Mouse (Mus musculus) neural tube, postnatal 0 days (tissue): ENCODE data around the gene A430033K04Rik. TPM values are rescaled to one million over a fixed set of nuclear protein-coding genes. Genes with fewer than 3 reads are reported as not detected.

ENCODE experiments used
- microRNA-seq: library from miRNA; unstranded; fragments of <30 nt; microRNA quantifications from one replicate; pipeline ENCODE4, GENCODE M21; 2016
- polyA plus RNA-seq: library from polyadenylated mRNA; unstranded; fragments of >200 nt; fragmentation: Nextera tagmentation; extraction: Ambion mirVana; gene quantifications from 2 replicates; pipeline ENCODE4 v1.2.1, GENCODE M21; 2015

A430033K04Rik gene
- 11.9 and 13.6 TPM in 2 replicates for polyA plus RNA-seq

DNA sequence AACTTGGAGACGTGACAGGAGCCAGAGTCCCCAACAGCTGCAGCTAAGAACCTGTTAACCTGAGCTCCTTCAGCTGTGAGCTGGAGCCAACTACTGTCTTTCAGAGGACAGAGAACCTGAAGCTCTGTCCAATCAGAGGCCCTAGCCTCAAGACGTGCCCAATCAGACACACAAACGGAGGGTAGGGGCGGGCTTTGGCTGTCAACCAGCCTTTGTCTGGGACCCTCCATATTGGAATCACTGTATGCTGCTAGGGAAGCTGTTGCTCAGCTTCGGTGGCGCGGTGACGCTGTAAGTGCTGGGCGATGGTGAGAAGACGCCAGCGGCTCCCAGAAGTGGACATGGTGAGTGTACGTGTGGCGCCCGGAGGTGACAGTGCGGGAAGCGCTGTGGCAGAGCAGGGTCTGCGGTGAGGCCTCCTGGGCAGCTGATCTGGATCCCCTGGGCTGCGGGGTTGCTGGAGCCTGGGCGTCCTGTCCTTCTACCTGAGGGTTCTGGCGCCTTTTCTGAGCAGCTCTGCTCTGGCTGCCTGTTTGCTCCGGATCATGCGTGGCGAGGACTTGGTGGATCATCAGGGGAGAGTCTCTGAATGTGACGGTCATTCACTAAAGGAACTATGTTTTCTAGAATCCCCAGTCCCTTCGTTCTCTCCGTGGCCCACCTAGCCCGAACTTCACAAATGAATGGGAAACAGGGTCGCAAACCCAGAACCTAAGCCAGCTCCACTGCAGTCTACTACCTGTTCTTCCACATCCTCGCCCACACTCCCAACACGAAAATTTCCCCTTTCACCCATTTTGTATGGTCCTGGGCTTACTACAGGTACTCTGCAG is at the start of gene A430033K04Rik:
TSS of gene A430033K04Rik (plus strand) at position 215 of the 833 bp plus-strand sequence.

DNA sequence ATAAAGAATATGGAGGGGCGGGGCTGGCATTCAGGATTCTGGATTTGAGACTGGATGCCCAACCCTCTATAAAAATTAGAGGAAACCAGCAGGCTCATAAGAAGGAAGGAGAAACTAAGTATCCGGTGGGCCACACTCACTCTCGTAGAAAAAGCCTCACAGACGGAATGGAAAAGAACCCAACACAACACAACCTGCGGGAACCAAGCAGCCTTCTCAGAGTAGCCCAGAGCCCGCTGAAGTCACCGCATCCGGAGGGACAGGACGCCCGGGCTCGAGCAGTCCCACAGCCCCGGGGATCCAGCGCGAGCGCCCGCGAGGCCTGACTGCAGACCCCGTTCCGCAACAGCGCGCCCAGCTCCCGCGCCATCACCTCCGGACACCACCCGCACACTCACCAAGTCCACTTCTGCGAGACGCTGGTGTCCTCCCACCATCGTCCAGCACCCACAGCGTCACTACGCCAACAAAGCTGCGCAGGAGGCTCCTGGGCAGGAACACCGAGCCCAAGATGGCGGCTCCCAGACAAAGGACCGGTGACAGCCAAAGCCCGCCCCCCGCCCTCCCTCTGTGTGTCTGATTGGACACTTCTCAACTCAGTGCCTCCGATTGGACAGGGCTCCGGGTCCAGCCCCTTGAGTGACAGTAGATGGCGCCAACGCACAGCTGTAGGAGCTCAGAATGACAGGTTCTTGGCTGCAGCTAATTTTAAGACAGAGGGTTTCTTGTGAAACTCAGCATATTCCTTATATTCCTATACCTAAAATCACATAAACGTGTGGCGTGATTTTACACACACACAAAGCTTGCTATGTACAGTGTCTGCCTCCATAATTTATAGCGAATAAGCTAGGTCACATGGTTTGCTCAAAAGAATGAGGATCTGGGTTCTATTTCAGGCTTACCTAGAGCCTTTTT is 3.2 kb upstream of the A430033K04Rik start, which contains the start of gene Zfp68:
TSS of gene Zfp68 (minus strand) at position 551 of the 918 bp plus-strand sequence.

Small RNA genes within 50 kb of the gene (microRNA-seq; reads per million reads assigned to microRNA genes)
- not detected for gene Gm24082

Other genes starting within 250 kb of the A430033K04Rik start
- 38.8 and 42.6 TPM in 2 replicates for gene Zfp157, start 181.4 kb upstream of the A430033K04Rik start, polyA plus RNA-seq
- 0.10 and 0.17 TPM in 2 replicates for gene 1700123K08Rik, start 58.1 kb upstream of the A430033K04Rik start, polyA plus RNA-seq
- gene Zfp68, start 3.1 kb upstream of the A430033K04Rik start, polyA plus RNA-seq = 39.6 and 40.3 TPM in 2 replicates
- 57.9 and 61.6 TPM in 2 replicates for gene Fam20c, start 131.7 kb downstream of the A430033K04Rik start, polyA plus RNA-seq
- gene Gm5294, start 197.2 kb downstream of the A430033K04Rik start, polyA plus RNA-seq = not detected in 2 replicates